Mouse (Mus musculus): ENCODE data around the gene Itga6. TPM values are rescaled to one million over a fixed set of nuclear protein-coding genes. Genes with fewer than 3 reads are reported as not detected.
A peak's percentile ranks its signal among the peaks of the same experiment; 100 is the strongest.

The Itga6 gene
- polyA plus RNA-seq, 1 experiment from 2014 or later, result 25.9 TPM

DNA sequence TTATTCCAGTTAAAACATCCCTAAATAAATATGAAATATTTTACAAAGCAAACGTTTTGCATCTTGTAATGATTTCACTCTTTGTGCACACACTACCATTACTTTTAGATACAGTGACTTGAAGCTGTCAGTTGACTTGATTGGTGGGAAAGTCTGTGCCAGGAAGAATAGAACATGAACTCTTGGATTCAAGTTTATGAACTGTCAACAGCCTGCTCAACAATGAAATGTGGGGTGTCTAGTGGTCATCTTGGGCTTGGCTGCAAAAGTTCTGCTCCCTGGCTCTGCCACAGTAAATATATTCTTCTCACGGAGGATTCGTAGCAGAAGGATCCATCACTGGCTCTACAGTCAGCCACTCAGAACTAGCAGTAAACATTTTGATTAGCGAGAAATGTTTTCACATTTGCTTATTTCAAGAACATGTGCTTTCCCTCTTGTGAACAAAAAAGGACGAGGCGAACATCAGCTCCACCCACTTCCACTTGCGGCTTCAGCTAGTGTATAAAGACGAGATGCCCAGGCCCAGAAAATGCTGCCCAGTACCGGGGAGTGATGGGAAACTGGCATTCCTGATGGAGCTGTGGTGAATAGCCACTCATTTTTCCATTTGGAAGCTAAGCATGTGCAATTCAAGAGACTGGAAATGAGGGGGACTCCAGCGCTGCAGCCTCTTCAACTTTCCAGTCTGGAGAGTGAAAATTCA lies 29.0 kb downstream of the Itga6 start:
- WGBS, result 71% methylated on average over 10 of the region's 10 CpGs
- peak overlapping the region; percentile 77; the same call in 1 of the 2 replicates for H3K27ac ChIP-seq
- H3K4me2 ChIP-seq, result no peak overlapping the region

GRCm38 (mm10) chr2:71775201-71775611 lies 29.8 kb downstream of the Itga6 start:
- H3K4me1 ChIP-seq (replicated peaks), result peaks cover 19% of the 10 kb centered on the region
- WGBS, result 17% methylated on average over 9 of the region's 9 CpGs
- H3K9me3 ChIP-seq, result no peaks in the 10 kb centered on the region
- H3K27ac ChIP-seq, result peak overlapping the region; percentile 77
- no peak overlapping the region for H3K4me3 ChIP-seq
- ATAC-seq (ENCODE audit: low FRiP score), result peak; percentile 49
- H3K36me3 ChIP-seq, result no peaks in the 10 kb centered on the region
- H3K9ac ChIP-seq, result no peak overlapping the region
- peak overlapping the region; percentile 38 for H3K4me2 ChIP-seq
- H3K27me3 ChIP-seq, result peaks cover 7% of the 10 kb centered on the region; the same call in 1 of the 2 replicates

More for the DNA sequence above, 29.0 kb downstream of the Itga6 start:
- no peak for ATAC-seq (ENCODE audit: low FRiP score)
- Histone ChIP-seq H3K36me3 (no peaks in the 10 kb centered on the region), H3K9ac (no peak overlapping the region), H3K4me3 (no peak overlapping the region), H3K4me1 (replicated peaks) (peaks cover 16% of the 10 kb centered on the region), H3K27me3 (peaks cover 7% of the 10 kb centered on the region; the same call in 1 of the 2 replicates), H3K9me3 (no peaks in the 10 kb centered on the region)

GRCm38 (mm10) chr2:71779266-71779888 lies 34.0 kb downstream of the Itga6 start:
- no peak overlapping the region for H3K4me3 ChIP-seq
- H3K4me2 ChIP-seq, result no peak overlapping the region
- H3K4me1 ChIP-seq (replicated peaks), result peaks cover 19% of the 10 kb centered on the region
- no peaks in the 10 kb centered on the region for H3K9me3 ChIP-seq
- 0 out of 2 replicates have a peak, but pooled peaks cover 4% of the 10 kb centered on the region for H3K27me3 ChIP-seq
- no peak overlapping the region for H3K27ac ChIP-seq
- no peak for ATAC-seq (ENCODE audit: low FRiP score)
- WGBS, result 63% methylated on average over 5 of the region's 5 CpGs
- H3K36me3 ChIP-seq, result no peaks in the 10 kb centered on the region
- H3K9ac ChIP-seq, result no peak overlapping the region

- Histone ChIP-seq H3K4me2 (no peak overlapping the region), H3K36me3 (no peaks in the 10 kb centered on the region), H3K27ac (no peak overlapping the region), H3K4me1 (replicated peaks) (peaks cover 14% of the 10 kb centered on the region), H3K4me3 (no peak overlapping the region), H3K9ac (no peak overlapping the region), H3K27me3 (peaks cover 9% of the 10 kb centered on the region; the same call in 1 of the 2 replicates), H3K9me3 (no peaks in the 10 kb centered on the region)
- ATAC-seq (ENCODE audit: low FRiP score), result no peak
- WGBS, result 56% methylated on average over 6 of the region's 6 CpGs
Observed at GRCm38 (mm10) chr2:71780016-71780415, 34.6 kb downstream of the Itga6 start.

DNA sequence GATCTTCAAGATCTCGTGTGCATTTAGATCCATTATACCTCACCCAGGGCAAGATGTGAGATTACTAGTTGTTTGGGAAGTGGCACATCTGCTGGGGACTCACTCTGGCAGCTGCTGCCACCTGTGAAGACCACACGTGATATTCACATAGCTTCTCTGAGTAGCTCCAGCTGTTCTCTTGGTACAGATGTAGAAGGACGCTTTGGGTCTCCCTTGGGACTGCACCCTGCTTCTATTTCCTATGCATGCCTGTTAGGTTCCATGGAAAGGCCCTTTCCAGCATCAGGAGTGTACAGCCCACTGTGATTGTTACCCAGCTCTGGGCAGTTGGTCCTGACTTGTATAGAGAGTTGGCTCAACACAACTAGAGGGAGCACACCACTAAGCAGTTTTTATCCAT lies 39.8 kb downstream of the Itga6 start:
- Histone ChIP-seq H3K27me3 (peaks cover 27% of the 10 kb centered on the region), H3K4me2 (no peak overlapping the region), H3K9ac (no peak overlapping the region), H3K4me3 (no peak overlapping the region), H3K4me1 (replicated peaks) (peaks cover 20% of the 10 kb centered on the region), H3K36me3 (no peaks in the 10 kb centered on the region), H3K9me3 (no peaks in the 10 kb centered on the region), H3K27ac (no peak overlapping the region)
- ATAC-seq (ENCODE audit: low FRiP score), result no peak
- 73% methylated on average over 3 of the region's 3 CpGs for WGBS

DNA sequence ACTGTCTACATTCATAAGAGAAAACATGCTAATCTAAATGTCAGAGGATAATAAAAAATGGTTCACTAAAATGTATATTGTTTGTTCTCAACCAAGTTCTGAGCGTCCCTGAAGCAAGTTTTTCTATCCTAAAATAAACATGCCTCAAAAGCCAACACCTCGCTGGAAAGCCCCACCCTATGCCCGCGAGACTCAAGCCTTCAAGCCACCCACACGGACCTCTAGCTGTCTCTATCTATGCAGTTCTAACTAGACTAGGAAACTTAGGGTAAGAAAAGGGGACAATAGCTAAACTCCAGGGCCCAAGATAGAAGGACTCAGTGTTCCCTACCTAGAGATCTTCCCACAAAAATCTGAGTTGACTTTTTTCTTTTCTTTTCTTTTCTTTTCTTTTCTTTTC lies 40.6 kb downstream of the Itga6 start:
- no peak for ATAC-seq (ENCODE audit: low FRiP score)
- no peaks in the 10 kb centered on the region for H3K36me3 ChIP-seq
- H3K27me3 ChIP-seq, result peaks cover 27% of the 10 kb centered on the region
- whole genome bisulfite sequencing, result 48% methylated on average over 5 of the region's 5 CpGs
- H3K4me1 ChIP-seq (replicated peaks), result peaks cover 20% of the 10 kb centered on the region
- peak overlapping the region; percentile 77; the same call in 1 of the 2 replicates for H3K4me3 ChIP-seq
- no peak overlapping the region for H3K9ac ChIP-seq
- H3K27ac ChIP-seq, result no peak overlapping the region
- H3K9me3 ChIP-seq, result no peaks in the 10 kb centered on the region
- H3K4me2 ChIP-seq, result no peak overlapping the region

DNA sequence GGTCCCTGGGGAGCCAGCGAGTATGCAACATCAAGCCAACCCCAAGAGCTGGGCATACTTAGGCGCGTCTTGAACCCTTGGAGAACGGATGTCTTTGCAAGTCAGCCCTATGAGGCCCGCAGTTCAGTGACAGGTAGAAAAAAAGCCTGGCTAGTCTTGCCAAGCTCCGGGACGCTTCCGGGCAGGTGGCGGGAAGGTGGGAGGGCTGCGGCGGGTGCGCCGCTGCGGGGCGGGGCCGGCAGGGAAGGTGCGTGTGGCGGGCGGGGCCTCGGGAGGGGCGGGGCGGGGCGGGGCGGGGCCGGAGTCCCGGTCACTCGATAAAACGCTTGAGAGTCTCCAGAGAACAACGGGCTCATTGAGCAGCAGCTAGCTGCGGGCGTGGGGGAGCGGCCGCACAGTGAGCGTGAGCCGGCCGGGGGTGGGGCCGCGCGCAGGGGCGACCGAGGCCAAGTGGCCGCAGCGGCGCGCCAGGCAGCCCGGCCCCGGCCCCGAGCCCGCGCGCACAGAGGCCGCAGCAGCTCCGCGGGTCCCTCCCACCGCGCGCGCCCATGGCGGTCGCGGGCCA lies 41.3 kb downstream of the Itga6 start:
- H3K4me2 ChIP-seq, result peak overlapping the region; percentile 96
- 1% methylated on average over 51 of the region's 61 CpGs for WGBS
- H3K27me3 ChIP-seq, result peaks cover 27% of the 10 kb centered on the region
- peaks cover 20% of the 10 kb centered on the region for H3K4me1 ChIP-seq (replicated peaks)
- H3K9ac ChIP-seq, result peak overlapping the region; percentile 81
- peak overlapping the region; percentile 77 for H3K4me3 ChIP-seq
- ATAC-seq (ENCODE audit: low FRiP score), result peak; percentile 87
- H3K9me3 ChIP-seq, result no peaks in the 10 kb centered on the region
- H3K27ac ChIP-seq, result peak overlapping the region; percentile 78
- H3K36me3 ChIP-seq, result no peaks in the 10 kb centered on the region

- peak overlapping the region; percentile 96 for H3K4me2 ChIP-seq
- peak; percentile 87 for ATAC-seq (ENCODE audit: low FRiP score)
- peaks cover 27% of the 10 kb centered on the region for H3K27me3 ChIP-seq
- H3K4me1 ChIP-seq (replicated peaks), result peaks cover 20% of the 10 kb centered on the region
- 0% methylated on average over 39 of the region's 40 CpGs for WGBS
- peak overlapping the region; percentile 78 for H3K27ac ChIP-seq
- peak overlapping the region; percentile 81 for H3K9ac ChIP-seq
- no peaks in the 10 kb centered on the region for H3K9me3 ChIP-seq
- H3K36me3 ChIP-seq, result no peaks in the 10 kb centered on the region
- peak overlapping the region; percentile 77 for H3K4me3 ChIP-seq
Observed at GRCm38 (mm10) chr2:71787156-71787590, 41.8 kb downstream of the Itga6 start.

- peak overlapping the region; percentile 81 for H3K9ac ChIP-seq
- H3K36me3 ChIP-seq, result no peaks in the 10 kb centered on the region
- H3K4me1 ChIP-seq (replicated peaks), result peaks cover 20% of the 10 kb centered on the region
- ATAC-seq (ENCODE audit: low FRiP score), result peak; percentile 66; the same call in 1 of the 2 replicates
- H3K4me3 ChIP-seq, result peak overlapping the region; percentile 77
- peak overlapping the region; percentile 78 for H3K27ac ChIP-seq
- WGBS, result 1% methylated on average over 32 of the region's 32 CpGs
- no peaks in the 10 kb centered on the region for H3K9me3 ChIP-seq
- peaks cover 27% of the 10 kb centered on the region for H3K27me3 ChIP-seq
- H3K4me2 ChIP-seq, result peak overlapping the region; percentile 96
Observed at GRCm38 (mm10) chr2:71787591-71788460, 42.4 kb downstream of the Itga6 start.

DNA sequence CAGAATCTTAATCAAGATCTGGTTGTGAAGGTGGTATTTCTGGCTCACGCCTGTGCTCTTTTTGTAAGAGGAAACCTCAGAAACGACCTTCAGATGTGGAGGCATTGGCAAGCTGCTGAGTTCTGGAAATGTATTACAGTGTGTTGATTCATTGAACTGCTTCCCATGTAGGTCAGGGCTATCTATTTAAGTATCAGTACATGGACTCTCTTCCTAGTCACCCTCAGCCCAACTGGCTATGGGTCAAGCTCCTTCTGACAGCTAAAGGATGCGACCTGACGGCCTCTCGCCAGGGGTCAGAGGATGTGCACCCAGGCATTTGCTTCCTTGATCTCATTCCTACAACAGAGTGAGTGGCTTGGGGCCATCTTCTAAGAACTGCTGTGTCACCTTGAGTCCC lies 45.3 kb downstream of the Itga6 start:
- Histone ChIP-seq H3K9me3 (no peaks in the 10 kb centered on the region), H3K27me3 (peaks cover 12% of the 10 kb centered on the region), H3K27ac (no peak overlapping the region), H3K4me1 (replicated peaks) (peaks cover 20% of the 10 kb centered on the region), H3K9ac (no peak overlapping the region), H3K36me3 (no peaks in the 10 kb centered on the region), H3K4me3 (no peak overlapping the region), H3K4me2 (no peak overlapping the region)
- ATAC-seq (ENCODE audit: low FRiP score), result no peak
- 93% methylated on average over 5 of the region's 5 CpGs for WGBS

- no peak overlapping the region for H3K27ac ChIP-seq
- no peak for ATAC-seq (ENCODE audit: low FRiP score)
- no peaks in the 10 kb centered on the region for H3K9me3 ChIP-seq
- H3K4me1 ChIP-seq (replicated peaks), result peaks cover 20% of the 10 kb centered on the region
- peaks cover 12% of the 10 kb centered on the region for H3K27me3 ChIP-seq
- no peak overlapping the region for H3K4me3 ChIP-seq
- 90% methylated on average over 2 of the region's 2 CpGs for WGBS
- no peak overlapping the region for H3K4me2 ChIP-seq
- no peaks in the 10 kb centered on the region for H3K36me3 ChIP-seq
- no peak overlapping the region for H3K9ac ChIP-seq
Observed at GRCm38 (mm10) chr2:71791203-71791602, 45.8 kb downstream of the Itga6 start.

GRCm38 (mm10) chr2:71794139-71794538 lies 48.7 kb downstream of the Itga6 start:
- Histone ChIP-seq H3K27ac (no peak overlapping the region), H3K9ac (no peak overlapping the region), H3K4me3 (no peak overlapping the region), H3K27me3 (no peaks in the 10 kb centered on the region), H3K9me3 (no peaks in the 10 kb centered on the region), H3K36me3 (no peaks in the 10 kb centered on the region), H3K4me2 (no peak overlapping the region), H3K4me1 (replicated peaks) (no peaks in the 10 kb centered on the region)
- 74% methylated on average over 6 of the region's 6 CpGs for WGBS
- ATAC-seq (ENCODE audit: low FRiP score), result no peak
